Mouse (Mus musculus) cerebellum, adult 2 months (tissue): ENCODE data around the gene Kdm5b. TPM values are rescaled to one million over a fixed set of nuclear protein-coding genes. Genes with fewer than 3 reads are reported as not detected.

Source experiments
- DNase-seq, 2 experiments: peaks; one replicate each; pipeline ENCODE4 v3.0.0; 2021
- H3K27ac ChIP-seq: fragments of 200-500 bp; 2 replicates; pipeline ENCODE4 v1.5.1; 2012; ENCODE audit warnings: low read length, control low read depth, inconsistent platforms; ENCODE audit not compliant: insufficient read depth
- H3K27me3 ChIP-seq: fragments of 200-500 bp; 2 replicates; pipeline ENCODE4 v1.6.1; 2012; ENCODE audit warnings: inconsistent platforms, mild to moderate bottlenecking, low read length, moderate library complexity; ENCODE audit not compliant: control insufficient read depth, insufficient read depth
- H3K4me1 ChIP-seq: fragments of 200-500 bp; 2 replicates; pipeline ENCODE4 v1.6.1; 2011; ENCODE audit warnings: low read length; ENCODE audit not compliant: control insufficient read depth, insufficient read depth
- H3K4me3 ChIP-seq: fragments of 200-500 bp; replicated peaks from 2 replicates; pipeline ENCODE3; 2011; ENCODE audit warnings: mild to moderate bottlenecking, low read depth, low read length, control low read depth; ENCODE audit not compliant: insufficient read depth
- CTCF ChIP-seq: fragments of 200-500 bp; IDR thresholded peaks from 2 replicates; pipeline ENCODE4 v1.5.1; 2011; ENCODE audit warnings: low read depth, mild to moderate bottlenecking, control low read depth, low read length, moderate library complexity, borderline replicate concordance; ENCODE audit not compliant: insufficient read depth
- POLR2A ChIP-seq: fragments of 200-500 bp; IDR thresholded peaks from 2 replicates; pipeline ENCODE4 v1.6.1; 2011; ENCODE audit warnings: low read length, control low read depth, borderline replicate concordance; ENCODE audit not compliant: insufficient read depth
- WGBS: fragments of 180-500 bp; shearing (Covaris S2); methylation state at CpG from one replicate; pipeline ENCODE4 v1.1.7; 2018; 5-methylcytosine and 5-hydroxymethylcytosine counted together
- polyA plus RNA-seq: library from polyadenylated mRNA; depleted of rRNA; stranded (reverse); fragments of >200 nt; gene quantifications from 2 replicates; pipeline ENCODE4 v1.2.3, GENCODE M21; 2012

Gene Kdm5b
- polyA plus RNA-seq, 1 experiment = 20.5 TPM

DNA sequence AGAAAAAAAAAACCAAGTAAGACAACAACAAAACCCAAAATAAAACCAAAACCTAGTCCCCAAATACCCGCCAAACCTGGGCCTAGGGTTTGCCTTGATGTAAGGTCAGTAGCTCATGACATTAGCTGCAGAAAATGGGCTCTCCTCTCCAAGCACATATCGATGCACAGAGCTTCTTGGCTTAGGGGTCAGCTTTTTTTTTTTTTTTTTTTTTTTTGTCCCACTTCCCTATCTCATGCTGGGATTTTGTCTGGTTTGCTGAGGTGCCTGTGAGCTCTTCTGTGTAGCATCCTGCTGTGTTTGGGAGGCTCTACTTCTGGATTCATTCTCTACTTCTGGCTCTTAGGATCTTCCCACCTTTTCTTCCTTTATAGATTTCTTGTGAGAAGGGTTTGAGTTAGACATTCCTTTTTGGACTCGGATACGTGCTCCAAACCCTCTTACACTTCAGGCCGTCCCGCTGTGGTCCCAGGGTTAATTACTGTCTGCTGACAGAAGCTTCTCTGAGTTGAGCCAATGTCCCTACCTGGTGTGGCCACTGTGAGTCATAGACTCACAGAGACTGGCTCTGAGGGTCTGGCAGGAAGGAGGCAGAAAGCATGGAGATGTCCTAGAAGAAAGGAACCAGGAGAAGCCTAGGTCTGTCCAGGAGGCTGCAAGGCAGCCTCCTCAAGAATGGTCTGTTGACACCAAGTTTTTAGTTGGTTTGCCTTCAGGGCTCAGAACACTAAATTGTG is 17.6 kb downstream of the Kdm5b start:
- Histone ChIP-seq H3K4me1 (peaks cover 10% of the 10 kb centered on the region), H3K4me3 (no peak overlapping the region), H3K27me3 (no peaks in the 10 kb centered on the region), H3K27ac (peak overlapping the region; percentile 28; the same call in 1 of the 2 replicates)
- no peak for TF ChIP-seq CTCF
- TF ChIP-seq POLR2A = no peak
- DNase-seq = peak; percentile 41 to 61
- 15% methylated on average over 6 of the region's 6 CpGs for WGBS

GRCm38 (mm10) chr1:134580796-134581195 is 20.8 kb downstream of the Kdm5b start:
- DNase-seq = no peak
- H3K4me1 ChIP-seq = peaks cover 10% of the 10 kb centered on the region
- no peak overlapping the region for H3K27ac ChIP-seq
- no peaks in the 10 kb centered on the region for H3K27me3 ChIP-seq
- no peak overlapping the region for H3K4me3 ChIP-seq
- WGBS = 85% methylated on average over 2 of the region's 2 CpGs
- TF ChIP-seq POLR2A = no peak
- no peak for TF ChIP-seq CTCF

- Histone ChIP-seq H3K27ac (no peak overlapping the region), H3K27me3 (no peaks in the 10 kb centered on the region), H3K4me3 (no peak overlapping the region), H3K4me1 (peaks cover 4% of the 10 kb centered on the region; the same call in 1 of the 2 replicates)
- no peak for TF ChIP-seq CTCF
- TF ChIP-seq POLR2A = no peak
- DNase-seq = no peak
- WGBS = 69% methylated on average over 3 of the region's 3 CpGs
These were observed 23.6 kb downstream of the Kdm5b start for GRCm38 (mm10) chr1:134583560-134583959.

DNA sequence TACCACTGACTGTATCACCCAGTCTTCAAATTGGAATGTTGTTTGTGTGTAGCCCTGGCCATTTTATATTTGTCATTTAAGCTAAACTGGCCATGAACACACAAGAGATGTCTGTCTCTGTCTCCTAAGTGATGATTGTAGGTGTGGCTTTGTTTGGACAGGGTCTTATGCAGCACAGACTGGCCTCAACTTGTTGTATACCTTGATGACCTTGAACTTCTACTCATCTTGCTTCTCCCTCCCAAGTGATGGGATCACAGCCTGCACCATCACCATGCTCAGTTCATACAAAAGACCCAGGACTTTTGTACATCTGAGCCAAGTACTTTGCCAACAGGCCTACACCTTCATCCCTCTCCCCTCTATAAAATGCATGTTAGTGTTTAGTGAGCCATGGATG is 29.7 kb downstream of the Kdm5b start:
- Histone ChIP-seq H3K27ac (no peak overlapping the region), H3K27me3 (no peaks in the 10 kb centered on the region), H3K4me1 (no peaks in the 10 kb centered on the region), H3K4me3 (no peak overlapping the region)
- DNase-seq = no peak
- TF ChIP-seq POLR2A (no peak), CTCF (no peak)

- no peak for DNase-seq
- TF ChIP-seq POLR2A (no peak), CTCF (no peak)
- H3K27ac ChIP-seq = no peak overlapping the region
- no peaks in the 10 kb centered on the region for H3K4me1 ChIP-seq
- WGBS = 96% methylated on average over 2 of the region's 2 CpGs
- no peak overlapping the region for H3K4me3 ChIP-seq
- H3K27me3 ChIP-seq = no peaks in the 10 kb centered on the region
These were observed 31.8 kb downstream of the Kdm5b start for GRCm38 (mm10) chr1:134591773-134592172.

GRCm38 (mm10) chr1:134597339-134598054 is 37.5 kb downstream of the Kdm5b start:
- Histone ChIP-seq H3K27me3 (no peaks in the 10 kb centered on the region), H3K4me1 (no peaks in the 10 kb centered on the region), H3K4me3 (no peak overlapping the region), H3K27ac (no peak overlapping the region)
- DNase-seq = no peak
- TF ChIP-seq POLR2A = no peak
- no peak for TF ChIP-seq CTCF
- 92% methylated on average over 9 of the region's 9 CpGs for WGBS

DNA sequence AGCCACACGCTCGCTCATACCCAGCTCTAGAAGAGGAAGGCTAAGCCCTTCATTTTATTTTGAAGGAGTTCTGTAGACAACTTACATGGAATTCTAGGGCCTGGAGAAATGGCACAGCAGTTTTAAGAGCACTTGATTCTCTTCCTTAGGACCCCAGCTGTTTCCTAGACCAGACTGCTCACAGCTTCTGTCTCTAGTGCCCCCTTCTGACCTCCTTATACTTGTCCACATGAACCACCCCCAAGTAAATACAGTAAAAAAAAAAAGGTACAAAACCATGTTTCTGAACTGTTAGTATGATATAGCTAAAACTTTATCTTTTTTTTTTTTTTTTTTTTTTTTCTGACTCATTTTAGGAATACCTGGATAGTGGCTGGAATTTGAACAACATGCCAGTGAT is 44.1 kb downstream of the Kdm5b start:
- H3K4me3 ChIP-seq = no peak overlapping the region
- 97% methylated on average over 2 of the region's 2 CpGs for WGBS
- TF ChIP-seq POLR2A (no peak), CTCF (no peak)
- no peaks in the 10 kb centered on the region for H3K4me1 ChIP-seq
- H3K27ac ChIP-seq = no peak overlapping the region
- H3K27me3 ChIP-seq = no peaks in the 10 kb centered on the region
- no peak for DNase-seq

GRCm38 (mm10) chr1:134605670-134606069 is 45.7 kb downstream of the Kdm5b start:
- Histone ChIP-seq H3K4me3 (no peak overlapping the region), H3K27me3 (no peaks in the 10 kb centered on the region), H3K4me1 (no peaks in the 10 kb centered on the region), H3K27ac (no peak overlapping the region)
- WGBS = 85% methylated on average over 8 of the region's 8 CpGs
- no peak for DNase-seq
- TF ChIP-seq POLR2A (no peak), CTCF (no peak)
